Mouse (Mus musculus): Measurements from ENCODE around the gene Cela3b. TPM values are rescaled to one million over a fixed set of nuclear protein-coding genes. Genes with fewer than 3 reads are reported as not detected.

The Cela3b gene
- total RNA-seq, 2 experiments from 2014 or later = not detected

GRCm38 (mm10) chr4:137377526-137378304 lies 52.6 kb downstream of the Cela3b start:
- no peak for ATAC-seq (ENCODE audit: poor library complexity, severe bottlenecking)

- no peak for ATAC-seq (ENCODE audit: poor library complexity, severe bottlenecking)
Measured at GRCm38 (mm10) chr4:137376778-137377177, 53.6 kb downstream of the Cela3b start.

GRCm38 (mm10) chr4:137375314-137376278 lies 54.7 kb downstream of the Cela3b start:
- ATAC-seq (ENCODE audit: poor library complexity, severe bottlenecking) = no peak

GRCm38 (mm10) chr4:137373711-137374110 lies 56.6 kb downstream of the Cela3b start:
- peak; percentile 79 for ATAC-seq (ENCODE audit: poor library complexity, severe bottlenecking)

DNA sequence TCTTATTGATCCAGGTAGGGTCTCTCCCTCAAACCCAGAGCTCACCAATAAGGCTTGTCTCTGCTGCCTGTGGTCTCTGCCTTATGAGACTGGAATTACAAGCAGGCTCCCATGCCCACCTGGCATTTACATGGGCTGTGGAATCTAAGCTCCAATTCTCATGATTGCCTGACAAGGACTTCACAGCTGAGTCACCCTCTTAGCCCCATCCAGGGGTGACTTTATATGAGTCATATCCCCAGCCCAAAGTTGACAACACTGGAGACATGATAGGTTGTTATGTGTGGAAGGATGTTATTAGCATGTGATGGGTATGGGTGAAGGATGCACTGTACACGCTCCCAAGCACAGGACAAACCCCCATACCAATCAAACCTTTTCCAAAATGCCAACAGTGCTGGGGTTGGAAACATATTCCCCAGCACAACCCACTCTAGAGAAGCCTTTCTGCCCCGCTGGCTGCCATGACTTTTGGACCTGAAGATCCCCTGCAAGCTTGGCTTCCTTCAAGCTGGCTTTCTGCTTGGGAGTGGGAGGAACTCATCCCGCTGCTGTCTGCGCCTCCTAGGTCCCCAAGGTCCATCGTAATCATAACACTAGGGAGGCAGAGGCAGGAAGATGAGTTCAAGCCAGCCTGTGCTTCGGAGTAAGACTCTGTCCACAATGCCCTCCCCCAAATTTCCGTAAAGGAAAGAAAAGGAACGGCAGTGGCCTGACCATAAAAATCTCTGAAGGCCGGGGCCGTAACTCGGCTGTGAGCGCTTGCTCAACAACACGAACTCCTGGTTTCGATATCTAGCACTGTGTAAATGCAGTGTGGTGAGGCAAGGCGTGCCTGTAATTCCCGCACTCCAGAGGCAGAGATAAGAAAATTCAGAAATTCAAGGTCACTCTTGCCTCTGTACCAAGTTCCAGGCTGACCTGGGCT lies 58.5 kb downstream of the Cela3b start:
- no peak for ATAC-seq (ENCODE audit: poor library complexity, severe bottlenecking)

Other genes with a start within 250 kb of the Cela3b start
- gene Wnt4, start 153.1 kb downstream of the Cela3b start, total RNA-seq (2015) = not detected in 2 replicates
- not detected in 2 replicates for gene Wnt4, start 153.1 kb downstream of the Cela3b start, total RNA-seq (2017)
- gene Cdc42, start 72.8 kb downstream of the Cela3b start, total RNA-seq (2015) = 1,134 and 1,141 TPM in 2 replicates
- 1,082 and 1,090 TPM in 2 replicates for gene Cdc42, start 72.8 kb downstream of the Cela3b start, total RNA-seq (2017)
- not detected in 2 replicates for gene Cela3a, start 20.7 kb downstream of the Cela3b start, total RNA-seq (2015)
- not detected in 2 replicates for gene Cela3a, start 20.7 kb downstream of the Cela3b start, total RNA-seq (2017)
- not detected in 2 replicates for gene 1700013G24Rik, start 22.7 kb upstream of the Cela3b start, total RNA-seq (2015)
- not detected in 2 replicates for gene 1700013G24Rik, start 22.7 kb upstream of the Cela3b start, total RNA-seq (2017)
- under 0.01 TPM in 1 of 2 replicates, not detected in the other for gene Hspg2, start 38.2 kb upstream of the Cela3b start, total RNA-seq (2015)
- 0.04 TPM in 2 replicates for gene Hspg2, start 38.2 kb upstream of the Cela3b start, total RNA-seq (2017)
- gene Ldlrad2, start 144.0 kb upstream of the Cela3b start, total RNA-seq (2015) = not detected in 2 replicates
- not detected in 2 replicates for gene Ldlrad2, start 144.0 kb upstream of the Cela3b start, total RNA-seq (2017)
- 68.3 and 70.4 TPM in 2 replicates for gene Usp48, start 163.2 kb upstream of the Cela3b start, total RNA-seq (2015)
- 65.5 and 77.5 TPM in 2 replicates for gene Usp48, start 163.2 kb upstream of the Cela3b start, total RNA-seq (2017)
- 0.31 and 0.87 TPM in 2 replicates for gene Rap1gap, start 234.2 kb upstream of the Cela3b start, total RNA-seq (2015)
- 0.88 and 0.98 TPM in 2 replicates for gene Rap1gap, start 234.2 kb upstream of the Cela3b start, total RNA-seq (2017)

All from megakaryocyte, adult 5-6 weeks (primary cell).